Mouse (Mus musculus) G1E (cell line): ENCODE data around the gene Catsperz.

Source experiments
- CTCF ChIP-seq: IDR thresholded peaks from 2 replicates; pipeline ENCODE4 v1.5.1; 2012; ENCODE audit warnings: low read depth, low read length, inconsistent platforms, mixed read lengths
- GATA1 ChIP-seq: IDR thresholded peaks from 2 replicates; pipeline ENCODE4 v1.6.1; 2012; ENCODE audit warnings: borderline replicate concordance, low read length, inconsistent platforms, mixed read lengths
- TAL1 ChIP-seq: conservative IDR thresholded peaks from 2 replicates; pipeline ENCODE4 v1.6.1; 2012; ENCODE audit warnings: low read depth, low read length, inconsistent platforms, mixed read lengths

GRCm38 (mm10) chr19:6970460-6971085 is 45.4 kb upstream of the Catsperz start:
- TF ChIP-seq CTCF (no peak), GATA1 (no peak), TAL1 (no peak)
